Mouse (Mus musculus) liver, postnatal 0 days (tissue): ENCODE results near the gene Gstk1.

Experiments used
- CTCF ChIP-seq: sonication (generic); IDR thresholded peaks from 2 replicates; pipeline ENCODE4 v1.5.1; 2016; ENCODE audit warnings: antibody characterized with exemption, low read depth
- EP300 ChIP-seq: IDR thresholded peaks from 2 replicates; pipeline ENCODE4 v1.6.1; 2016; ENCODE audit warnings: antibody characterized with exemption, low read depth, mild to moderate bottlenecking

DNA sequence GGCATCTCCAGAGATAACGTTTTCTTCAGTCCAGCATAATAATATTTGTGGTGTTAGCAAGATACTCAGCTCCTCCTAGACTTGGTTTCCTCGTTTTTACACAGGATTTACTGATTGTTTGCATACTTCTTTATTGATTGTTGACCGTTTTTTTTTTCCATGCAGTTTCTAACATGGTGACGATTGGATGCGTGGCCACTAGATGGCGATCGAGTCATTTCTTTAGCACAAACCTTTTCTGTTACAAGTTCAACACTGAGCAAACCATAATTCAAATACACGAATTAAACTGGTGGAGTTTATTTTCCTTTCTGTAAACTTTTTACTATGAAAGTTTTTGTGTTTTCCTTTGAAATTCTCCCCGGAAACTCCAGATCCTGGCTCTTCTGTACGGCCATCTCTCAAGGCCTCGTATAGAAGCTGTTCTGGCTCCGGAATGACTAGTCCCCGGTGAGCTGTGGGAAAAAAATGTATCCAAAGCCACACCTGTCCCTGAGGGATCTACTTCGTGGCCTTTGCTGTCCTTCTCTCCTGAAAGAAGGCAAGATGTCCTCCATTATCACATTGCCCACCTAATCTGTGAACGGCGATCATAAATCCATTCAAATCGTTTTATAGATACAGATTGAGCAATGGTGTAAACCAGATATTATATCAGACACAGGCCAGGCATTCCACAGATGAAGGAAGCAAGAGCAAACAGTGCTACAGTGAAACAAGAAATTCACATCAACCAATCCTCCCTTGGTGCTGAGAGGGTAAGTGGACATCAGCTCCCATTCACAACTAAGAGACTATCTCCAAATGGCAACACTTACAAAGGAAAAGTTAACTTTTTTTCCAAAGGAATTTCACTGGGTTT, 18.3 kb upstream of the Gstk1 start:
- TF ChIP-seq CTCF (peak; percentile 87), EP300 (no peak)
